Mouse (Mus musculus) left cerebral cortex, adult 2 months (tissue): Measurements from ENCODE around the gene Magi1. TPM values are rescaled to one million over a fixed set of nuclear protein-coding genes. Genes with fewer than 3 reads are reported as not detected.

Experiments used
- DNase-seq, 2 experiments: peaks; one replicate each; pipeline ENCODE4 v3.0.0; 2021 to 2022; ENCODE audit warnings: low spot score in 2 of 2, mixed read lengths in 1 of 2; ENCODE audit errors: extremely low spot score in 1 of 2
- H3K27ac ChIP-seq: fragments of 200-600 bp; 2 replicates; pipeline ENCODE4 v1.8.1; 2022
- H3K4me3 ChIP-seq: fragments of 200-600 bp; 2 replicates; pipeline ENCODE4 v1.8.1; 2022
- CTCF ChIP-seq: fragments of 200-600 bp; IDR thresholded peaks from 2 replicates; pipeline ENCODE4 v1.8.1; 2022; ENCODE audit warnings: antibody characterized with exemption, mild to moderate bottlenecking, moderate library complexity
- intact Hi-C: fragments of 180-260 bp; cut with DNase I; formaldehyde crosslinking; loops from one replicate; pipeline ENCODE4 v1.15.1; 2025
- total RNA-seq, 2 experiments: library from RNA; stranded (reverse); gene quantifications; 2 replicates each; pipeline ENCODE4 v1.2.3; 2021

The Magi1 gene
- total RNA-seq, 2 experiments from 2014 or later, result 87.5 to 94.2 TPM

- no peak for DNase-seq
- no peak for TF ChIP-seq CTCF
- Histone ChIP-seq H3K4me3 (no peak overlapping the region), H3K27ac (no peak overlapping the region)
- intact Hi-C loops, result no loop called here
Observed at GRCm38 (mm10) chr6:94063542-94063941, 220.2 kb downstream of the Magi1 start.

DNA sequence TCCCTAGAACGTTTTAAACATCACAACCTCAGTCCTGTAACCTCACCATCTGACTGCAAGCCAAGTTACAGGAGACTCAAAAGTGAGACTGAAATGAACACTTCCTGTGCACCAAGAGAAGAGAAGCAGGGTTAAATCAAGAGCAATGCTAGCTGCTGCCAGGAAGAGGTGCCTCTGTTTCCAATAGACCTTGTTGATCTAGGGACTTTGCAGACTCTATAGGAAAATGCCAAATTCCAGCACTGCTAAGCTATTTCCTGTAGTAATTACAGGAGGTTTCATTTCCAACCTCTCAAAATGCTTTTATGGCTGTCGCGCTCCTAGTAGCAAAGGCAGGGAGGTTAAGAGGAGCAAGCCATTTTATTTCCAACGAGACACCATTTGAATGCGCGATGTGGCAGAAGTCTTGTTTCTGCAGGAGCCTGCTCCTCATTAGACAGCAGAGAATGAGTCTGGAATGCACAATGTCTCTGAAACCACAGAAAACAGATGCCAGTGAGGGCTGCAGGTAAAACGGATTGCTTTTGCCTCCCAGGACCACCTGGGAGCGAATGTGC is 222.2 kb downstream of the Magi1 start:
- Histone ChIP-seq H3K27ac (no peak overlapping the region), H3K4me3 (no peak overlapping the region)
- intact Hi-C loops, result no loop called here
- DNase-seq, result no peak
- no peak for TF ChIP-seq CTCF

DNA sequence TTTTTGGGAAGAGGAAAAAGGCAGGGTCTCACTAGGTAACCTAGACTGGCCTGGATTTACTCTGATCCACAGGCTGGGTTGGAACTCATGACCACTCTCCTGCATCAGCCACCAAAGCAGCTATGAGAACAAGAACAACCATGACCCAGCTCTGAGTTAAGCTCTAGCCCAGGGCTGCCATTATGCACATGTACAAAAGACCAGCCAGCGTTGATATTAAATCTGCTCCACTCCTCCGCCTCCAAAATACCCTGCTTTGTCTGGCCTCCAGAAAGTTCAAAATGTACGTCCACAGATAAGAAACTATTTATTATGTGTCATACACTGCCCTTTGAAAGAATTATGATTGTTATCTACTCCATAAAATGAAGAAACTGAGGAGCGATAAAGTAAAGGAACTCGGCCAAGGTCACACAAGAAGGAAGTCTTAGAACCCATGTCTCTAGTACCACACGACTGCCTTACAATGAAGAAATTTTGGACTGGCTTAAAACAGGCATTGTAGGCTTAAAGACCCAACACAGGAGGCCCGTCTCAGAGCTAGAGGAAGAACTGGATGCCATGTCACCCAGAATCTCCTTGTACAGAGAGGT is 223.0 kb downstream of the Magi1 start:
- Histone ChIP-seq H3K4me3 (no peak overlapping the region), H3K27ac (no peak overlapping the region)
- no peak for DNase-seq
- no peak for TF ChIP-seq CTCF
- intact Hi-C loops, result no loop called here

- intact Hi-C loops, result no loop called here
- TF ChIP-seq CTCF, result no peak
- no peak for DNase-seq
- Histone ChIP-seq H3K27ac (no peak overlapping the region), H3K4me3 (no peak overlapping the region)
Observed at GRCm38 (mm10) chr6:94059090-94059489, 224.6 kb downstream of the Magi1 start.

DNA sequence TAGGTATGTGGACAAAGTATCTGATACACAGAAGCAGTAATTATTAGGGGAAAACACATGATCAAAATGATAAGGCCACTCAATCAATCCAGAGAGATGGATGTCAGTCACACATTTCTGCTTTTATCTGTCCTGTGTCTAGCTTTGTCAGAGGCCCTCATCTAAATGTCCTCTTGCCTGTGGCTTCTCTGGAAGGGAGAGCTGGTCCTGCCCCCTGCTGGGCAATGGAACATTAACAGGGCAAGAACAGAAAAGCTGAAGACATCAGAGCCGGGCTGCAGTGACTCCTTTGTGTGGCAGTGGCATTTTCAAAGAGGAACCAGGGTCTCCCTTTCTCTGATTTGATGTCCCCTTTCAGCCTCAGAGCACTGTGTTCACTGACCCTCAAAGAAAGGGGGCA is 229.8 kb downstream of the Magi1 start:
- H3K4me3 ChIP-seq, result no peak overlapping the region
- peak; percentile 74 for TF ChIP-seq CTCF
- intact Hi-C loops, result loop anchor here (2.0 to 5.0 kb wide), 3 partner anchors 72 to 1267 kb away; no protein-coding TSS in a partner anchor

DNA sequence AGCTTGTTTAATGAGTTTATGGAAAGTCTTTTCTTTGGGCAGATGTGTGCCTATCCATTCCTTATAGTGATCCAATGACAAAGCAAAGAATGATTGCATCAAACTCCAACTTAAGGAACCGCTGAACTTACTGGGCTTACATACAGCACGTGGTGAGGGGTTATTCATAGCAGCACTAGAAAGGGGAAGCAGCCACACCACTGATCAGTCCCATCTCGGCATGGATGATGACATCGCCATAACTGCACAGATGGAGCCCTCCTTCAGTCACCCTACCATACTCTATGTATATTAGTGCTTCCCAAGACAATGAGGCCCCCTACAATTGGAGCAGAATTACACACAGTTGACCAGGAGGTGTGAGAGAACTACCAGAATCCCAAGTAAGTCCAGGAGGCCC is 238.5 kb downstream of the Magi1 start:
- H3K4me3 ChIP-seq, result no peak overlapping the region
- TF ChIP-seq CTCF, result no peak

More for the DNA sequence above, 229.8 kb downstream of the Magi1 start:
- no peak overlapping the region for H3K27ac ChIP-seq
- peak; percentile 54 to 62 for DNase-seq

DNA sequence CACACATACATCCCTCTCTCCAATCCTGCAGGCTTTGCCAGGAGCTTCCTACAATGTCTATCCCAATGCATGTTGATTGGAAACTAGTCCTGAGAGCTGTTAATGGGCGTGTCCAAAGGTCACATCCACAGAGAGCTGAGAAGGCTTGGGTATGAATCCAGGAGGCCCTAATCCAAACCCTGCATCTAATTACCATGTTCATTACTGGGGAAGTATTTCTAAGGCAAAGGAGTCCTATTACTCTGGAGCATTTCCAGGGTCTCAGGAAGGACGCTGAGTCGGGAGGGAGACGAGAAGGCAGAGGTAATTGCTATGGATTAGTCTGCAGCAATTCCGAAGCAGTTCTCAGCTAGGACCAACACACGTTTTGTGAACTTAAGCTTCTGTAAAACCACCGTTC is 240.3 kb downstream of the Magi1 start:
- DNase-seq, result no peak
- intact Hi-C loops, result no loop called here
- Histone ChIP-seq H3K4me3 (no peak overlapping the region), H3K27ac (no peak overlapping the region)
- TF ChIP-seq CTCF, result no peak

More for the DNA sequence above, 238.5 kb downstream of the Magi1 start:
- intact Hi-C loops, result no loop called here
- no peak for DNase-seq
- no peak overlapping the region for H3K27ac ChIP-seq

- intact Hi-C loops, result no loop called here
Observed at GRCm38 (mm10) chr6:94040093-94040492, 243.6 kb downstream of the Magi1 start.

DNA sequence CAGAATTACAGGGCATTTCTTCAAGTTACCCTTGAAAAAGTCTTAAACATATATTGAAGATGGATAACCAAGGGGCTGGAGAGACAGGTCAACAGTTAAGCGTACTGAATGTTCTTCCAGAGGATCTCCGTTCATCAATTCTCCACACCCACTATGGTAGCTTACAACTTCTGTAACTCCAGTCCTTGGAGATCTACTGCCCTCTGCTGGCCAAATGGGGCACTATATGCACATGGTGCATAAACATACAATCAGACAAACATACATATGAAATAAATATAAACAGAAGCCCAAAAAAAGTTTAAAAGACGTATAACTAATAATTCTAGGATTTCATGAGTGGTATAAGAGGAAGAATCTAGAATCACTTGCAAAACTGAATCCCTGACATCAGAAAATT is 244.8 kb downstream of the Magi1 start:
- H3K27ac ChIP-seq, result no peak overlapping the region
- DNase-seq, result no peak
- no peak overlapping the region for H3K4me3 ChIP-seq
- intact Hi-C loops, result no loop called here
- peak; percentile 45 for TF ChIP-seq CTCF

More at GRCm38 (mm10) chr6:94040093-94040492, 243.6 kb downstream of the Magi1 start:
- DNase-seq, result peak in 1 of 2 experiments; percentile 26
- Histone ChIP-seq H3K4me3 (no peak overlapping the region), H3K27ac (no peak overlapping the region)
- TF ChIP-seq CTCF, result peak; percentile 85

DNA sequence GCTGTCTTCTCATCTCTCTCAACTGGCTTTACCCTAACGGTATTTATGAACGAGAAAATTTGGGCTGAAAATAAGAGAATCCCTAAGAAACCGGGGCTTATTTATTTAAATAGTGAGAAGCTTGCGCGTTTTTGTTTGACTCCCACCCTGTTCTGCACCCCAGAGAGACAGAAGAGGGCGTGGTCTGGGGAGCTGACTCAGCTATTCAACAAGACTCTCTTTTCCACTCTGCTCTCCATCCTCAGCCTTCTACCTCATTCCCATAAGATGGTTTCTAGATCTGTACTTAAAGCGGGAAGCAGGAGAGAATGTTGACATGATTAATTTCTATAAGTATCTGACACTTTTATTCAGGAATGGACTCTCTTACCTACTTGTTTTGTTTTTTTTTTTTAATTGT is 247.2 kb downstream of the Magi1 start:
- Histone ChIP-seq H3K4me3 (no peak overlapping the region), H3K27ac (no peak overlapping the region)
- intact Hi-C loops, result no loop called here
- TF ChIP-seq CTCF, result no peak
- DNase-seq, result no peak

GRCm38 (mm10) chr6:94026361-94026760 is 257.4 kb downstream of the Magi1 start:
- no peak for TF ChIP-seq CTCF
- intact Hi-C loops, result no loop called here
- DNase-seq, result no peak
- no peak overlapping the region for H3K4me3 ChIP-seq
- no peak overlapping the region for H3K27ac ChIP-seq

- DNase-seq, result no peak
- H3K4me3 ChIP-seq, result no peak overlapping the region
- intact Hi-C loops, result no loop called here
- no peak for TF ChIP-seq CTCF
- no peak overlapping the region for H3K27ac ChIP-seq
Observed at GRCm38 (mm10) chr6:94022437-94022836, 261.3 kb downstream of the Magi1 start.
